Mouse (Mus musculus): ENCODE measurements at regions not wholly inside any gene's neighbourhood (a gene's known extent, or its start where the extent isn't known, plus 50 kb on each side); places are given as distances from the start of the nearest gene placed in this dataset.

- H3K4me2 ChIP-seq, result no peak overlapping the region
- H3K27me3 ChIP-seq, result no peaks in the 10 kb centered on the region
- no peak for ATAC-seq (ENCODE audit: low FRiP score, low read depth)
- no peaks in the 10 kb centered on the region for H3K9me3 ChIP-seq
- H3K27ac ChIP-seq (replicated peaks), result no peak overlapping the region
- 90% methylated on average over 2 of the region's 2 CpGs for WGBS
- H3K9ac ChIP-seq, result no peak overlapping the region
- H3K4me3 ChIP-seq, result no peak overlapping the region
- H3K4me1 ChIP-seq (replicated peaks), result no peaks in the 10 kb centered on the region
- H3K36me3 ChIP-seq, result no peaks in the 10 kb centered on the region
These were observed 204.4 kb downstream of the Csl start for GRCm38 (mm10) chr10:99555021-99555420.

DNA sequence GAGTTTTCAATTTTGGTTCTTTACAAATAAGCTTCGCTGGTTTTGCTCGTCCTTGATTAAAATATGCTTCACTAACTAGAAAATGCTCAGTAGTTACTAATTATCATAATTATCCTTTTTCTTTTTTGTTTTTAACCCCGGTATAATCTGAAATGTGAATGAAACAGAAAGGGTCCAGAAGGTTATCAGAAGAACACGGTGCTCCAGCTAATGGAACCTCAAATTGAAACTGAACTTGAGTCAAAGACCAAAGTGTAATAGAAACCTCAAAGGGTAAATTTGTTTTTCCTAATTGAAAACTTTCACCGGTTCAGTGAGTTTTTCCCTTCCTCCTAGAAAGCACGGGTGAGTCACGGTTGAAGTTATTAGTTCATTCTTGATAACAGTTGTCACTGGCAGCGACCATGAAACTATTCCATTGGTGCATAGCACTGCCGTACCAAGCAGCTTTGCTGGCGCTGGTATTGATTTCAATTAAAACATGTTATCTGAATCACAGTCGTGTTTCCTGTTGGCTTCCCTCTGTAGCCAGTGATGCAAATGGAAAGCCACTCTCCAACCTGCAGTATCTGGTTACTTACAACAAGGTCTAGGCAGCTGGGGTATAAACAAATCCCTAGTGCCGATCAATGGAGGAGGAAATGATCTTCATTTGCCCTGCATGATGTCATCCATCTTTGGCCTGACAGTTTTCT lies 203.7 kb downstream of the Csl start:
- Histone ChIP-seq H3K4me3 (no peak overlapping the region), H3K27ac (replicated peaks) (no peak overlapping the region), H3K36me3 (no peaks in the 10 kb centered on the region), H3K4me2 (no peak overlapping the region), H3K27me3 (no peaks in the 10 kb centered on the region), H3K4me1 (replicated peaks) (no peaks in the 10 kb centered on the region), H3K9ac (no peak overlapping the region), H3K9me3 (no peaks in the 10 kb centered on the region)
- WGBS, result 61% methylated on average over 12 of the region's 12 CpGs
- ATAC-seq (ENCODE audit: low FRiP score, low read depth), result 0 out of 2 replicates have a peak, but pooled peaks have one; percentile 45

DNA sequence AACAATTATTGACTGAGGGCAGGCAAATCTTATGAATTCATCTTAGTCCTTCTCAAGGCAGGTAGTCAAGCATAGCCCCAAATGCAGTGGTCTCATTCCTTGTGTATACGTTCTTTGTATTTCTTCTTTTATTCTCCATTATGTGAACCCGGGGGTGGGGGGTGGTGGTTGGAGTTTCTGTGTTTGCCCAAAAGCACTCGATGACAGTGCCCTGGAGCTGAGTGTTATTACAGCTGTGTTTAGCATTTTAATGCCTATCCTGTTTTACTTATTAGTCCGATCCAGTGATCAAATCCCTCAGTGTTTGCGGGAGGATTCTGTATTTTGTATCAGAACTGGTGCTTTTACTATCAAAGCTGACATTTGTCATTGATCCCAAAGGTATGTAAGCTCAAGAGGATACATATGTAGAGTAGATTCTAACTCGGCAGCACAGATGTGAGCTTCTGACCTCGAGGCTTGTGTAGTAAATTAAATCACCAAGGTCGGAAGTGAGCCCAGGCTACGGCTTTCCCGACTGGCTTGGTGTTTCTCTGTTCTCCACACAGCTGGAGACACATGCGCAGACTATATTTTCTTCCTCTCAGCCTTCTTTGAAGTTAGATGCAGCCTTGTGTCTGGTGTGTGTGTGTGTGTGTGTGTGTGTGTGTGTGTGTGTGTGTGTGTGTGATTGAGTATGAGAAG lies 203.0 kb downstream of the Csl start:
- Histone ChIP-seq H3K4me1 (replicated peaks) (no peaks in the 10 kb centered on the region), H3K27ac (replicated peaks) (no peak overlapping the region), H3K4me2 (no peak overlapping the region), H3K36me3 (no peaks in the 10 kb centered on the region), H3K4me3 (no peak overlapping the region), H3K9ac (no peak overlapping the region), H3K9me3 (no peaks in the 10 kb centered on the region), H3K27me3 (no peaks in the 10 kb centered on the region)
- 62% methylated on average over 11 of the region's 11 CpGs for WGBS
- ATAC-seq (ENCODE audit: low FRiP score, low read depth), result no peak

DNA sequence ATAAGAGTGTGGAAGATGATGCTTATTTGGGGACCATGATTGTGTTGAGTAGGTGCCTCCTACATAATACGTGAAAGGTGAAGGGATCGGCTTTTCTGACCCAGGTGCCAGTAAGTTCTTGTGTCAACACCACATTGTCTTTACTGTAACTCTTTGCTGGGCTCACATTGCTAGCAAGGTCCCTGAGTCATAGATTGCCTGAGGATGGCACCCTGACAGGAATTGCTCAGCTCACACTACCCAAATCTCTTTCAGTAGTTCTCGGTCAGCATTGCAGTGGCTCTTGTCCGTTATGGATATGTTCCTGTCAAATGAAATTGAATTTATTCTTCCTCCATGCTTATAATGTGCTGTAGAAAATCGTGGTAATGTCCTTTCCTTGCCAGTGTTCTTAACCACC lies 200.8 kb downstream of the Csl start:
- no peak overlapping the region for H3K9ac ChIP-seq
- no peak overlapping the region for H3K4me2 ChIP-seq
- no peak overlapping the region for H3K4me3 ChIP-seq
- H3K27me3 ChIP-seq, result no peaks in the 10 kb centered on the region
- no peaks in the 10 kb centered on the region for H3K36me3 ChIP-seq
- ATAC-seq (ENCODE audit: low FRiP score, low read depth), result no peak
- no peaks in the 10 kb centered on the region for H3K9me3 ChIP-seq
- no peaks in the 10 kb centered on the region for H3K4me1 ChIP-seq (replicated peaks)
- no peak overlapping the region for H3K27ac ChIP-seq (replicated peaks)
- 87% methylated on average over 5 of the region's 5 CpGs for WGBS

- H3K27ac ChIP-seq (replicated peaks), result no peak overlapping the region
- no peaks in the 10 kb centered on the region for H3K4me1 ChIP-seq (replicated peaks)
- no peaks in the 10 kb centered on the region for H3K9me3 ChIP-seq
- H3K4me2 ChIP-seq, result no peak overlapping the region
- 92% methylated on average over 11 of the region's 11 CpGs for WGBS
- ATAC-seq (ENCODE audit: low FRiP score, low read depth), result no peak
- H3K36me3 ChIP-seq, result no peaks in the 10 kb centered on the region
- no peak overlapping the region for H3K4me3 ChIP-seq
- H3K9ac ChIP-seq, result no peak overlapping the region
- H3K27me3 ChIP-seq, result no peaks in the 10 kb centered on the region
These were observed 198.2 kb downstream of the Csl start for GRCm38 (mm10) chr10:99561166-99561818.

DNA sequence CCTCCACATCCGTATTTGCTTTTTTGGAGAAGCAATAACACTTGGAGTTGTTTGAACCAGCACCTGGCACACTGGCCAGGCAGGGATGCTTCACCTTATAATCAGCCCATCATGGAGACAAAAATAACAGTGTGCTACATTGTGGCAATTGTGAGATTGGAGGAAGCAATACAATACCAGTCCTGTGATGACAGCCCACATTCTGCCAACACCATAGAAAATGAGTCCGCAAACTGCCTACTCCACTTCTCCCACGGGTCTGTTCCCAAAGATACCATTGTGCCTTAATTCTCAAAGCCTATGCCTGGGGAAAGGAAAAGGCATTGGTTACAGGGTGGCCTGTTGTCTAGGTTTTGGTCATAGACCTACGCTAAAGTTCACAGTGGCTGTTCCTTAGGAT lies 194.9 kb downstream of the Csl start:
- H3K27me3 ChIP-seq, result no peaks in the 10 kb centered on the region
- no peaks in the 10 kb centered on the region for H3K36me3 ChIP-seq
- no peak overlapping the region for H3K27ac ChIP-seq (replicated peaks)
- 80% methylated on average over 4 of the region's 4 CpGs for WGBS
- ATAC-seq (ENCODE audit: low FRiP score, low read depth), result no peak
- no peak overlapping the region for H3K4me3 ChIP-seq
- no peaks in the 10 kb centered on the region for H3K4me1 ChIP-seq (replicated peaks)
- H3K4me2 ChIP-seq, result no peak overlapping the region
- H3K9me3 ChIP-seq, result no peaks in the 10 kb centered on the region
- H3K9ac ChIP-seq, result no peak overlapping the region

DNA sequence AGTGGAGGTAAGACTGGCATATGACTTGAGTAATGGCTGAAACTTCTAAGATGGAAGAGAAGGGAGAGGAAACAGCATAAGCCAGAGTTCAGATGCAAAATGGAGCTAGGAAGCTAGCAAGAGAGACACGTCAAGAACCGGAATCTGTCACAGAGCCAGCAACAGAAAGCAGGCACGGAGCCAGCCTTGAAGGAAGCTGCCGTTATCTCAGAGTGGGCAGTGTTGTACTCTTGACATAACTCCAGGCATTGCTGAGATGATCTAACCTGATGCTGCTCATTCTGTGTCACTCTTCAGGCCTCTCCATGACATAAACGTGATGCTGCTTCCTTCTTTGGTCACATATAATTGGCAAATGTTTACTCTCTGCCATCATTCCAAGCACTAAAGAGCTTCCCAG lies 191.0 kb downstream of the Csl start:
- H3K9me3 ChIP-seq, result no peaks in the 10 kb centered on the region
- H3K27ac ChIP-seq (replicated peaks), result no peak overlapping the region
- H3K9ac ChIP-seq, result no peak overlapping the region
- WGBS, result 69% methylated on average over 5 of the region's 5 CpGs
- no peaks in the 10 kb centered on the region for H3K36me3 ChIP-seq
- H3K4me2 ChIP-seq, result no peak overlapping the region
- ATAC-seq (ENCODE audit: low FRiP score, low read depth), result no peak
- H3K4me3 ChIP-seq, result no peak overlapping the region
- H3K4me1 ChIP-seq (replicated peaks), result no peaks in the 10 kb centered on the region
- H3K27me3 ChIP-seq, result no peaks in the 10 kb centered on the region

GRCm38 (mm10) chr10:99570190-99570589 lies 189.3 kb downstream of the Csl start:
- no peak overlapping the region for H3K27ac ChIP-seq (replicated peaks)
- no peaks in the 10 kb centered on the region for H3K27me3 ChIP-seq
- H3K4me2 ChIP-seq, result no peak overlapping the region
- ATAC-seq (ENCODE audit: low FRiP score, low read depth), result no peak
- 53% methylated on average over 2 of the region's 2 CpGs for WGBS
- no peak overlapping the region for H3K4me3 ChIP-seq
- no peaks in the 10 kb centered on the region for H3K9me3 ChIP-seq
- H3K4me1 ChIP-seq (replicated peaks), result peaks cover 7% of the 10 kb centered on the region; the same call in 1 of the 2 replicates
- no peak overlapping the region for H3K9ac ChIP-seq
- no peaks in the 10 kb centered on the region for H3K36me3 ChIP-seq

DNA sequence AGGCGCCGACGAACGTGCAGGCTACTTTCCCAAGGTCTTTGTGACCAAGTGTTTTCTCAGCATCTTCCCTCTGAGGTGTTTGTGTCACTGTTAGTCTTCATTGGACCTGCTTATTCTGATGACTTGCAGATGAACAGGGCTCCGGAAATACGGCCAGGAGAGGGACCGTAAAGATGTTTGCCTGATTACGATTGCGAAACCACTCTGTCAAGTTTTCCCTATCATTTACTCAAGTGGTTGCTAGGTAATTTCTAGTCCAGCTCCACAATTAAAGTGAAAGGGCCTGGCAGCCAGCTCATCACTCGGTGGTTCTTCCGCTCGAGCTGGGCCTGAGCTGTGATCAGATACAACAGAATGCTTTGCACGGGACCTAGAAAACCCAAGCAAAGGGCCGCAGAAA lies 185.5 kb downstream of the Csl start:
- Histone ChIP-seq H3K27me3 (no peaks in the 10 kb centered on the region), H3K9me3 (no peaks in the 10 kb centered on the region), H3K4me2 (no peak overlapping the region), H3K4me1 (replicated peaks) (peaks cover 12% of the 10 kb centered on the region; the same call in 1 of the 2 replicates), H3K4me3 (no peak overlapping the region), H3K9ac (no peak overlapping the region), H3K36me3 (no peaks in the 10 kb centered on the region), H3K27ac (replicated peaks) (no peak overlapping the region)
- 74% methylated on average over 14 of the region's 14 CpGs for WGBS
- no peak for ATAC-seq (ENCODE audit: low FRiP score, low read depth)

DNA sequence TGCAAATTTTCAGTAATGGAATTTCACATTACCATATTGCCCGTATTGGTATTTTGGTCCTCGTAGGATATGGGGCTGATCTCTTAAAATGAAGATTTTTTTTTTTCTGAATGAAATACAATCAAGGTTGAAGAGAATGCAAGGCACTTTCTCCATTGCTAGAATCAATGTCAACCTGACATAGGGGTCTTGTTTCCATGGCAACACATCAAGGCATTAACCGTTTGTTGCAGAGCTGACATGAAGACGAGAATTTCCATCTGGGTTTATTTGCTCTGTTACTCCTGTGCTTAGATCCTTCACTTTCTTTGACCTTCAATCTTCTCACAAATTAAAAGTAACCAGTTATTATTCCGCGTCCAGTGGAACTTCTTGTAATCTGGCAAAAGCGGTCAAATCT lies 184.2 kb downstream of the Csl start:
- Histone ChIP-seq H3K9ac (no peak overlapping the region), H3K4me3 (no peak overlapping the region), H3K4me2 (no peak overlapping the region), H3K27me3 (no peaks in the 10 kb centered on the region), H3K9me3 (no peaks in the 10 kb centered on the region), H3K4me1 (replicated peaks) (peaks cover 12% of the 10 kb centered on the region; the same call in 1 of the 2 replicates), H3K36me3 (no peaks in the 10 kb centered on the region), H3K27ac (replicated peaks) (no peak overlapping the region)
- ATAC-seq (ENCODE audit: low FRiP score, low read depth), result no peak
- WGBS, result 57% methylated on average over 7 of the region's 7 CpGs

DNA sequence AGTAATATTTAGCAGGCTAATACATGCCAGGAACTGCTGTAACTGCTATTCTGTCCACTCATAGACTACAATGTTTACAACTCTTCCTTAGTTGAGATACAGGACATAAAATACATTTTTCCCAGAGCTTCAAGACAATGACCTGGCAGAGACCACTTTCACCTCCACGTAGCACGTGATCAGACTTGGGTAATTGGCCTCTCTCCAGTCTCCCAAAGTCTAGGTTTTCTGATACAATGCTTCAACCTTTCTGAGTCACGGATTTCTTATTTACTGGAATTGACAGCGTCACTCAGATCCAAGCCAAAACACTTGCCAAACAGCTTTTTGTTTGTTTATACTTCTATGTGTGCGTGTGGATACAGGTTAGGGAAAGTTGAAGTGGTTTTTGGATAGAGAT lies 183.2 kb downstream of the Csl start:
- WGBS, result 76% methylated on average over 5 of the region's 5 CpGs
- H3K9ac ChIP-seq, result no peak overlapping the region

GRCm38 (mm10) chr10:99577041-99577681 lies 182.3 kb downstream of the Csl start:
- WGBS, result 30% methylated on average over 12 of the region's 12 CpGs
- H3K9ac ChIP-seq, result no peak overlapping the region
- ATAC-seq (ENCODE audit: low FRiP score, low read depth), result peak; percentile 66; the same call in 1 of the 2 replicates

More for the DNA sequence above, 183.2 kb downstream of the Csl start:
- ATAC-seq (ENCODE audit: low FRiP score, low read depth), result no peak
- Histone ChIP-seq H3K27me3 (no peaks in the 10 kb centered on the region), H3K4me3 (no peak overlapping the region), H3K36me3 (no peaks in the 10 kb centered on the region), H3K9me3 (no peaks in the 10 kb centered on the region), H3K4me1 (replicated peaks) (peaks cover 12% of the 10 kb centered on the region; the same call in 1 of the 2 replicates), H3K27ac (replicated peaks) (no peak overlapping the region), H3K4me2 (no peak overlapping the region)

More at GRCm38 (mm10) chr10:99577041-99577681, 182.3 kb downstream of the Csl start:
- Histone ChIP-seq H3K9me3 (no peaks in the 10 kb centered on the region), H3K4me1 (replicated peaks) (peaks cover 12% of the 10 kb centered on the region; the same call in 1 of the 2 replicates), H3K4me3 (no peak overlapping the region), H3K36me3 (no peaks in the 10 kb centered on the region), H3K27me3 (no peaks in the 10 kb centered on the region), H3K27ac (replicated peaks) (no peak overlapping the region), H3K4me2 (0 out of 2 replicates have a peak overlapping the region, but pooled peaks have one; percentile 6)

Data from hindbrain, embryonic 15.5 days (tissue).